Mouse (Mus musculus) hindbrain, embryonic 11.5 days (tissue): ENCODE data around the gene Map4k1. TPM values are rescaled to one million over a fixed set of nuclear protein-coding genes. Genes with fewer than 3 reads are reported as not detected.

Experiments
- ATAC-seq: fragments of 200-750 bp; cut with Nextera tagmentation; 2 replicates; pipeline ENCODE4 v1.8.0; 2017; ENCODE audit warnings: mild to moderate bottlenecking, moderate TSS enrichment, moderate library complexity; ENCODE audit not compliant: low FRiP score
- DNase-seq: peaks from one replicate; pipeline ENCODE4 v3.0.0-alpha.2; 2015; ENCODE audit warnings: low spot score
- H3K27ac ChIP-seq: fragments of 300-500 bp; sonication (generic); 2 replicates; pipeline ENCODE4 v1.5.1; 2014; ENCODE audit warnings: mild to moderate bottlenecking, low read depth, low read length
- H3K27me3 ChIP-seq: fragments of 300-500 bp; sonication (generic); 2 replicates; pipeline ENCODE4 v1.6.1; 2014; ENCODE audit warnings: mild to moderate bottlenecking, low read length, moderate library complexity, mixed read lengths; ENCODE audit not compliant: control insufficient read depth, insufficient read depth
- H3K36me3 ChIP-seq: fragments of 300-500 bp; sonication (generic); 2 replicates; pipeline ENCODE4 v1.6.1; 2014; ENCODE audit warnings: mild to moderate bottlenecking, low read length, moderate library complexity, mixed read lengths; ENCODE audit not compliant: control insufficient read depth, insufficient read depth
- H3K4me1 ChIP-seq: fragments of 300-500 bp; sonication (generic); replicated peaks from 2 replicates; pipeline ENCODE4 v1.6.1; 2014; ENCODE audit warnings: low read length, mixed read lengths; ENCODE audit not compliant: control insufficient read depth, insufficient read depth
- H3K4me2 ChIP-seq: fragments of 300-500 bp; sonication (generic); replicated peaks from 2 replicates; pipeline ENCODE4 v1.6.1; 2014; ENCODE audit warnings: mild to moderate bottlenecking, low read depth, low read length
- H3K4me3 ChIP-seq: fragments of 300-500 bp; sonication (generic); 2 replicates; pipeline ENCODE4 v1.5.1; 2014; ENCODE audit warnings: low read depth, low read length
- H3K9ac ChIP-seq: fragments of 300-500 bp; sonication (generic); 2 replicates; pipeline ENCODE4 v1.6.1; 2014; ENCODE audit warnings: low read depth, low read length
- H3K9me3 ChIP-seq: fragments of 300-500 bp; sonication (generic); 2 replicates; pipeline ENCODE4 v1.6.1; 2016; ENCODE audit warnings: low read length; ENCODE audit not compliant: control insufficient read depth
- WGBS: fragments of 180-500 bp; shearing (Covaris S2); extraction: QIAGEN DNeasy Blood & Tissue Kit; methylation state at CpG from one replicate; pipeline ENCODE4 v1.1.7; 2014; 5-methylcytosine and 5-hydroxymethylcytosine counted together
- polyA plus RNA-seq: library from polyadenylated mRNA; unstranded; fragments of >200 nt; fragmentation: Nextera tagmentation; extraction: Ambion mirVana; gene quantifications from 2 replicates; pipeline ENCODE4 v1.2.1, GENCODE M21; 2014

The Map4k1 gene
- polyA plus RNA-seq, 1 experiment from 2014 or later = 5.0 TPM

GRCm38 (mm10) chr7:28943451-28944180, 38.2 kb upstream of the Map4k1 start:
- no peaks in the 10 kb centered on the region for H3K9me3 ChIP-seq
- no peaks in the 10 kb centered on the region; the same call in 1 of the 2 replicates for H3K4me1 ChIP-seq
- H3K36me3 ChIP-seq = no peaks in the 10 kb centered on the region
- ATAC-seq (no peak), DNase-seq (no peak)
- no peak overlapping the region for H3K4me3 ChIP-seq
- H3K9ac ChIP-seq = no peak overlapping the region
- no peaks in the 10 kb centered on the region for H3K27me3 ChIP-seq
- H3K27ac ChIP-seq = 0 out of 2 replicates have a peak overlapping the region, but pooled peaks have one; percentile 20
- 69% methylated on average over 5 of the region's 5 CpGs for WGBS
- no peak overlapping the region for H3K4me2 ChIP-seq

GRCm38 (mm10) chr7:28944756-28945415, 37.0 kb upstream of the Map4k1 start:
- WGBS = 51% methylated on average over 6 of the region's 6 CpGs
- DNase-seq = no peak
- no peaks in the 10 kb centered on the region for H3K36me3 ChIP-seq
- H3K4me1 ChIP-seq = no peaks in the 10 kb centered on the region; the same call in 1 of the 2 replicates
- H3K4me3 ChIP-seq = no peak overlapping the region
- no peaks in the 10 kb centered on the region for H3K27me3 ChIP-seq
- H3K9ac ChIP-seq = no peak overlapping the region
- ATAC-seq = no peak
- peak overlapping the region; percentile 58 for H3K27ac ChIP-seq
- H3K4me2 ChIP-seq = no peak overlapping the region
- H3K9me3 ChIP-seq = no peaks in the 10 kb centered on the region

- Histone ChIP-seq H3K27me3 (no peaks in the 10 kb centered on the region), H3K27ac (peak overlapping the region; percentile 58), H3K9ac (no peak overlapping the region), H3K4me3 (no peak overlapping the region), H3K4me2 (no peak overlapping the region), H3K9me3 (no peaks in the 10 kb centered on the region), H3K36me3 (no peaks in the 10 kb centered on the region), H3K4me1 (no peaks in the 10 kb centered on the region; the same call in 1 of the 2 replicates)
- ATAC-seq (no peak), DNase-seq (peak; percentile 31)
- WGBS = 40% methylated on average over 10 of the region's 10 CpGs
Measured at GRCm38 (mm10) chr7:28945416-28946270, 36.2 kb upstream of the Map4k1 start.

GRCm38 (mm10) chr7:28946271-28946610, 35.6 kb upstream of the Map4k1 start:
- H3K4me1 ChIP-seq = no peaks in the 10 kb centered on the region; the same call in 1 of the 2 replicates
- no peaks in the 10 kb centered on the region for H3K36me3 ChIP-seq
- 40% methylated on average over 1 of the region's 1 CpGs for WGBS
- H3K9me3 ChIP-seq = no peaks in the 10 kb centered on the region
- H3K4me2 ChIP-seq = no peak overlapping the region
- H3K27ac ChIP-seq = peak overlapping the region; percentile 58; the same call in 1 of the 2 replicates
- DNase-seq (peak; percentile 28), ATAC-seq (no peak)
- H3K4me3 ChIP-seq = no peak overlapping the region
- no peaks in the 10 kb centered on the region for H3K27me3 ChIP-seq
- H3K9ac ChIP-seq = no peak overlapping the region

DNA sequence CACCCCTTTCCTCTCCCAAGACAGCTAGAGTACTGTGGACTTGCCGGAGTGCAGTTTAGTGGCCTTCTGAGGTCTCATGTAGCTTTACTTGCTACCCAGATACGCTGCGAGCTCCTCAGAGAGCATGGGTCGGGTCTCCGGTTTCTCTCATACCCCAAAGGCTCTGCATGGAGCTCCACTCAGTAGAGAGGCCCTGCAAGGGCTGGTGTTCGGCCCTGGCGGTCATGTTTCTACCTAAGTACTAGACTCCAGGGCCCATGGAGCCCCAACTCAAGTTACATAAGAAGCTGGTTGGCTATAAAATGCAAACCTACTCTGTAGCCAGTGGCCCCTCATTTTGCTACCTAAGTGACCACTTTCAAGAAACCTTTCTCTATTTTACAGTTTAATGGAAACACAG, 33.1 kb upstream of the Map4k1 start:
- ATAC-seq = no peak
- no peak for DNase-seq
- H3K36me3 ChIP-seq = no peaks in the 10 kb centered on the region
- H3K4me1 ChIP-seq = peaks cover 4% of the 10 kb centered on the region
- WGBS = 87% methylated on average over 7 of the region's 7 CpGs
- no peak overlapping the region for H3K4me2 ChIP-seq
- no peak overlapping the region for H3K9ac ChIP-seq
- no peaks in the 10 kb centered on the region for H3K9me3 ChIP-seq
- H3K27me3 ChIP-seq = no peaks in the 10 kb centered on the region
- H3K4me3 ChIP-seq = no peak overlapping the region
- no peak overlapping the region for H3K27ac ChIP-seq

DNA sequence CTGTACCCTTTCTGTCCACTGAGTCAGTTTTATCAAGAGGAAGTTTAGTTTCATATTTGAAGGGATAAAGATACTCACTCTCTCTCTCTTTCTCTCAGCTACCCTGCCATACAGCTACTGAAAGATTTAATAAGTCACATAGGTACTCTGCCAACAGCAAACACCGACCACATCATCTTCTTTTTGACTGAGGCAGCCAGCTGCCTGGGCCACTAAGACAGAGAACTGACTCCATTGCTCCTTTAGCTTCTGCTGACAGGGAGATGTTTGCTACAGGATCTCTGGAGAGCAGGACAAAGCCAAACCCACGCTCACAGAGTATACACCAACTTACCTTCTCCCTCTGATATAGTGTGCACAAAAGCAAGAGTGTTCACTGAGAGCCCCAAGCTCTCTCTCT, 32.6 kb upstream of the Map4k1 start:
- WGBS = 90% methylated on average over 2 of the region's 2 CpGs
- Histone ChIP-seq H3K36me3 (no peaks in the 10 kb centered on the region), H3K27ac (no peak overlapping the region), H3K4me2 (no peak overlapping the region), H3K9me3 (no peaks in the 10 kb centered on the region), H3K9ac (no peak overlapping the region), H3K27me3 (no peaks in the 10 kb centered on the region), H3K4me1 (peaks cover 5% of the 10 kb centered on the region), H3K4me3 (no peak overlapping the region)
- no peak for ATAC-seq
- no peak for DNase-seq

GRCm38 (mm10) chr7:28950346-28951037, 31.4 kb upstream of the Map4k1 start:
- ATAC-seq (no peak), DNase-seq (no peak)
- Histone ChIP-seq H3K4me1 (peaks cover 5% of the 10 kb centered on the region), H3K27me3 (no peaks in the 10 kb centered on the region), H3K9me3 (no peaks in the 10 kb centered on the region), H3K27ac (no peak overlapping the region), H3K4me2 (no peak overlapping the region), H3K9ac (no peak overlapping the region), H3K4me3 (no peak overlapping the region), H3K36me3 (no peaks in the 10 kb centered on the region)
- WGBS = 94% methylated on average over 10 of the region's 10 CpGs

GRCm38 (mm10) chr7:28951764-28952163, 30.1 kb upstream of the Map4k1 start:
- H3K4me1 ChIP-seq = peaks cover 5% of the 10 kb centered on the region
- 92% methylated on average over 2 of the region's 2 CpGs for WGBS
- no peak overlapping the region for H3K9ac ChIP-seq
- H3K4me3 ChIP-seq = no peak overlapping the region
- DNase-seq = no peak
- no peaks in the 10 kb centered on the region for H3K27me3 ChIP-seq
- no peak for ATAC-seq
- no peaks in the 10 kb centered on the region for H3K36me3 ChIP-seq
- H3K9me3 ChIP-seq = no peaks in the 10 kb centered on the region
- no peak overlapping the region for H3K27ac ChIP-seq
- H3K4me2 ChIP-seq = no peak overlapping the region
